Mouse (Mus musculus) frontal cortex, postnatal 14 days (tissue): Measurements from ENCODE around the gene Col4a1.
A peak's percentile ranks its signal among the peaks of the same experiment; 100 is the strongest.

Experiments used
- DNase-seq, 2 experiments: peaks; one replicate each; pipeline ENCODE4 v3.0.0; 2022; ENCODE audit warnings: low spot score in 2 of 2

The Col4a1 gene

GRCm38 (mm10) chr8:11265971-11266370, 46.7 kb downstream of the Col4a1 start:
- DNase-seq, result no peak

- no peak for DNase-seq
These were observed 48.8 kb downstream of the Col4a1 start for GRCm38 (mm10) chr8:11263848-11264247.

- no peak for DNase-seq
These were observed 50.4 kb downstream of the Col4a1 start for GRCm38 (mm10) chr8:11262031-11262735.

GRCm38 (mm10) chr8:11259832-11260615, 52.6 kb downstream of the Col4a1 start:
- DNase-seq, result no peak

GRCm38 (mm10) chr8:11258517-11259136, 54.0 kb downstream of the Col4a1 start:
- DNase-seq, result no peak

- DNase-seq, result no peak
These were observed 55.3 kb downstream of the Col4a1 start for GRCm38 (mm10) chr8:11257079-11258017.

GRCm38 (mm10) chr8:11256405-11256804, 56.2 kb downstream of the Col4a1 start:
- no peak for DNase-seq

GRCm38 (mm10) chr8:11255680-11256079, 56.9 kb downstream of the Col4a1 start:
- no peak for DNase-seq

GRCm38 (mm10) chr8:11254914-11255530, 57.6 kb downstream of the Col4a1 start:
- no peak for DNase-seq

GRCm38 (mm10) chr8:11254510-11254909, 58.1 kb downstream of the Col4a1 start:
- no peak for DNase-seq

GRCm38 (mm10) chr8:11253556-11253955, 59.1 kb downstream of the Col4a1 start:
- peak; percentile 76 to 82 for DNase-seq

GRCm38 (mm10) chr8:11253041-11253440, 59.6 kb downstream of the Col4a1 start:
- DNase-seq, result no peak

- no peak for DNase-seq
These were observed 60.3 kb downstream of the Col4a1 start for GRCm38 (mm10) chr8:11252235-11252774.

GRCm38 (mm10) chr8:11250149-11250548, 62.5 kb downstream of the Col4a1 start:
- DNase-seq, result no peak

- no peak for DNase-seq
These were observed 63.0 kb downstream of the Col4a1 start for GRCm38 (mm10) chr8:11249541-11250058.

- DNase-seq, result no peak
These were observed 63.9 kb downstream of the Col4a1 start for GRCm38 (mm10) chr8:11248712-11249111.

- DNase-seq, result no peak
These were observed 71.1 kb downstream of the Col4a1 start for GRCm38 (mm10) chr8:11241488-11241887.

- DNase-seq, result no peak
These were observed 77.8 kb downstream of the Col4a1 start for GRCm38 (mm10) chr8:11234879-11235210.

GRCm38 (mm10) chr8:11234151-11234878, 78.3 kb downstream of the Col4a1 start:
- DNase-seq, result no peak

GRCm38 (mm10) chr8:11233009-11233408, 79.6 kb downstream of the Col4a1 start:
- DNase-seq, result no peak
